Mouse (Mus musculus): Measurements from ENCODE around the gene Them7. TPM values are rescaled to one million over a fixed set of nuclear protein-coding genes. Genes with fewer than 3 reads are reported as not detected.
A peak's percentile ranks its signal among the peaks of the same experiment; 100 is the strongest.

The Them7 gene
- 1.4 and 1.8 TPM in 2 replicates for polyA plus RNA-seq (2015; fragmentation: Nextera tagmentation; extraction: Ambion mirVana)

GRCm38 (mm10) chr2:105224134-105224986, at the start of gene Them7:
Gene Them7, plus strand, starts transcription at chr2:105224320.
- WGBS = 5% methylated on average over 38 of the region's 38 CpGs
- ATAC-seq = peak; percentile 93
- H3K27me3 ChIP-seq (replicated peaks; ENCODE audit: control insufficient read depth, insufficient read depth, low read length) = 0 out of 2 replicates have a peak, but pooled peaks cover 3% of the 10 kb centered on the region
- no peak within 1 kb of the TSS for H3K27ac ChIP-seq (ENCODE audit: low read length)
- peak within 1 kb of the TSS; percentile 46 for H3K4me3 ChIP-seq (ENCODE audit: low read length)
- peak within 1 kb of the TSS; percentile 63 for H3K9ac ChIP-seq (ENCODE audit: low read depth, low read length)
- H3K36me3 ChIP-seq (ENCODE audit: control insufficient read depth, insufficient read depth, low read length) = no peaks in the 10 kb centered on the region
- H3K9me3 ChIP-seq (ENCODE audit: control insufficient read depth, low read length) = no peaks in the 10 kb centered on the region
- peaks cover 7% of the 10 kb centered on the region; the same call in 1 of the 2 replicates for H3K4me1 ChIP-seq (ENCODE audit: control insufficient read depth, insufficient read depth, low read length)
- H3K4me2 ChIP-seq (ENCODE audit: low read depth, low read length) = peak within 1 kb of the TSS; percentile 72

- no peak overlapping the region for H3K4me2 ChIP-seq (ENCODE audit: low read depth, low read length)
- no peak for ATAC-seq
- no peak overlapping the region for H3K27ac ChIP-seq (ENCODE audit: low read length)
- H3K9ac ChIP-seq (ENCODE audit: low read depth, low read length) = no peak overlapping the region
- H3K4me3 ChIP-seq (ENCODE audit: low read length) = no peak overlapping the region
- no peaks in the 10 kb centered on the region for H3K36me3 ChIP-seq (ENCODE audit: control insufficient read depth, insufficient read depth, low read length)
- no peaks in the 10 kb centered on the region for H3K4me1 ChIP-seq (ENCODE audit: control insufficient read depth, insufficient read depth, low read length)
- H3K9me3 ChIP-seq (ENCODE audit: control insufficient read depth, low read length) = no peaks in the 10 kb centered on the region
- H3K27me3 ChIP-seq (replicated peaks; ENCODE audit: control insufficient read depth, insufficient read depth, low read length) = no peaks in the 10 kb centered on the region
- WGBS = 88% methylated on average over 12 of the region's 12 CpGs
Measured at GRCm38 (mm10) chr2:105178871-105179270, 45.2 kb upstream of the Them7 start.

GRCm38 (mm10) chr2:105182501-105182900, 41.6 kb upstream of the Them7 start:
- no peak for ATAC-seq
- Histone ChIP-seq H3K27me3 (replicated peaks; ENCODE audit: control insufficient read depth, insufficient read depth, low read length) (no peaks in the 10 kb centered on the region), H3K9ac (ENCODE audit: low read depth, low read length) (no peak overlapping the region), H3K36me3 (ENCODE audit: control insufficient read depth, insufficient read depth, low read length) (no peaks in the 10 kb centered on the region), H3K4me2 (ENCODE audit: low read depth, low read length) (no peak overlapping the region), H3K9me3 (ENCODE audit: control insufficient read depth, low read length) (no peaks in the 10 kb centered on the region), H3K4me3 (ENCODE audit: low read length) (no peak overlapping the region), H3K27ac (ENCODE audit: low read length) (no peak overlapping the region), H3K4me1 (ENCODE audit: control insufficient read depth, insufficient read depth, low read length) (no peaks in the 10 kb centered on the region)
- WGBS = 34% methylated on average over 6 of the region's 6 CpGs

DNA sequence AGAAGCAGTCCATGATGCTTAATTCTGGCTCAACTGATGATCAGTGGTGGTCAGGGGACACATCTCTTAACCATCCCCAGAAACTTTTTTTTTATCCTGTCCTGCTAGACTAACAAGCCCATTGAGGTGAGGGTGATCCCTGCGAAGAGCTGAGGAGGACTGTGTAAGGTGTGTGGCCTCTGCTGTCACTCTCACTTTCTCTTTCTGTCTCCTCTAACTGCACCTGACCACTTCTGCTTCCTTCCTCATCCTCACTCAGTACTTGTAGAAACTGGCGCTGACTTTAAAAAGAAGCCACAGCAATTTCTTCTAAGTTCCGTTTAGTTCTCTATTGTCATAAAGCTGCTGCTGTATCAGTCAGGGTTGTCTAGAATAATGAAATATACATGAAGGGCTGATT, 39.0 kb upstream of the Them7 start:
- Histone ChIP-seq H3K4me1 (ENCODE audit: control insufficient read depth, insufficient read depth, low read length) (no peaks in the 10 kb centered on the region), H3K4me2 (ENCODE audit: low read depth, low read length) (no peak overlapping the region), H3K27ac (ENCODE audit: low read length) (no peak overlapping the region), H3K27me3 (replicated peaks; ENCODE audit: control insufficient read depth, insufficient read depth, low read length) (no peaks in the 10 kb centered on the region), H3K9ac (ENCODE audit: low read depth, low read length) (no peak overlapping the region), H3K4me3 (ENCODE audit: low read length) (no peak overlapping the region), H3K9me3 (ENCODE audit: control insufficient read depth, low read length) (no peaks in the 10 kb centered on the region), H3K36me3 (ENCODE audit: control insufficient read depth, insufficient read depth, low read length) (no peaks in the 10 kb centered on the region)
- WGBS = 83% methylated on average over 3 of the region's 3 CpGs
- ATAC-seq = no peak

DNA sequence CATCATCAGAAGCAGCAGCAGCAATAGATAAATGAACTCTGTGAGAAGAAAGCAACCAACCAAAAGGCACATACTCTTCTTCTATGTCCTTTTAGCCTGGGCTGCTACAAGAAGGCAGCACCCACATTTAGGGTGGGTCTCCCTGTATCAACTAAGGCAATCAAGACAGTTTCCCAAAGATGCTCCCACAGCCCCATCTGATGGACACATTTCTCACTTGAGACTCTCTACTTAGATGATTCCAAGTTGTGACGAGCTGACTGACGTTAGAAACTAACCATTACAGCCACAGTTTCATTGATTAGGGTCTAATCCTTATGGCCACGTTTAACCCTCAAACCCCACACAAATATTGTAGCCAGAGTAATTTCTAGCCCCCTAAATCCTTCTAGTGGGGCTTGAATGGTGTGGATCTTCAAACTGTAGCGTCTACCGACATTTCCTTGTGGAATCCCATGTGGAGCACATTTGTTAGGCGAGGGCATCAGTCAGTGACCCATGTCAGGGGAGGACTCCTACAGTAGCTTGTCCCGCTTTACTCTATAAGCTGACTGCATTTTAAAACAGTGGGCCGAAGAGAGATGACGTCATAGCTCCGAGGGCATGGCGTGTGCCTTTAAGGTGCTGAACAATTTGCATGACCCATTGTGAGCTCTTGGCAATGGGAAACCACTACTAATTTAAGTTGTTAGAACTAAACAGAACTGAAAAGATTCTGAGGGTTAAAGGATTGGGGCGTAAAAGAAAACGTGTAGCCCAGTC, 38.2 kb upstream of the Them7 start:
- H3K4me2 ChIP-seq (ENCODE audit: low read depth, low read length) = no peak overlapping the region
- H3K9me3 ChIP-seq (ENCODE audit: control insufficient read depth, low read length) = no peaks in the 10 kb centered on the region
- no peaks in the 10 kb centered on the region for H3K4me1 ChIP-seq (ENCODE audit: control insufficient read depth, insufficient read depth, low read length)
- ATAC-seq = no peak
- no peak overlapping the region for H3K27ac ChIP-seq (ENCODE audit: low read length)
- no peak overlapping the region for H3K4me3 ChIP-seq (ENCODE audit: low read length)
- H3K9ac ChIP-seq (ENCODE audit: low read depth, low read length) = no peak overlapping the region
- no peaks in the 10 kb centered on the region for H3K36me3 ChIP-seq (ENCODE audit: control insufficient read depth, insufficient read depth, low read length)
- no peaks in the 10 kb centered on the region for H3K27me3 ChIP-seq (replicated peaks; ENCODE audit: control insufficient read depth, insufficient read depth, low read length)
- 84% methylated on average over 13 of the region's 13 CpGs for WGBS

GRCm38 (mm10) chr2:105186591-105186990, 37.5 kb upstream of the Them7 start:
- Histone ChIP-seq H3K27me3 (replicated peaks; ENCODE audit: control insufficient read depth, insufficient read depth, low read length) (no peaks in the 10 kb centered on the region), H3K4me2 (ENCODE audit: low read depth, low read length) (no peak overlapping the region), H3K9ac (ENCODE audit: low read depth, low read length) (no peak overlapping the region), H3K4me3 (ENCODE audit: low read length) (no peak overlapping the region), H3K27ac (ENCODE audit: low read length) (no peak overlapping the region), H3K36me3 (ENCODE audit: control insufficient read depth, insufficient read depth, low read length) (no peaks in the 10 kb centered on the region), H3K9me3 (ENCODE audit: control insufficient read depth, low read length) (no peaks in the 10 kb centered on the region), H3K4me1 (ENCODE audit: control insufficient read depth, insufficient read depth, low read length) (no peaks in the 10 kb centered on the region)
- 65% methylated on average over 5 of the region's 5 CpGs for WGBS
- ATAC-seq = no peak

DNA sequence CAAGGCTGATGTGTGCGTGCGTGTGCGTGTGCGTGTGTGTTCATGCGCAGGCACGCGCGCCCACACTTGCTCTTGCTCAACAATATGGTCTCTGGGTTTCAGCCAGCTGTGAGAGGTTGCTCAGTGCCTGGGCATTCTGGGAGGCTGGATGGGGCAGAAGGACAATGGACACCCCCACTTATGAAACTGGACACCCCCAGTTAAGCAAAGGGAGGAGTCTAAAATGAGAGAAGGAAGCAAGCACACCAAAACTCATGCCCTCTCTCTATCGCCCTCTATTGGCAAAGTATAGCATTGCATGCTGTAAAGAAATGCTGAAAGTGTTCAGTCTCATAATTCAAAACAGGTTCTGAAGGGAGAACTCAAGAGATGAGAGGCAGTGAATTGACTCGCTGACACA, 35.9 kb upstream of the Them7 start:
- H3K4me1 ChIP-seq (ENCODE audit: control insufficient read depth, insufficient read depth, low read length) = no peaks in the 10 kb centered on the region
- H3K27ac ChIP-seq (ENCODE audit: low read length) = no peak overlapping the region
- 81% methylated on average over 10 of the region's 10 CpGs for WGBS
- H3K9ac ChIP-seq (ENCODE audit: low read depth, low read length) = no peak overlapping the region
- H3K4me2 ChIP-seq (ENCODE audit: low read depth, low read length) = no peak overlapping the region
- no peak for ATAC-seq
- no peaks in the 10 kb centered on the region for H3K9me3 ChIP-seq (ENCODE audit: control insufficient read depth, low read length)
- no peaks in the 10 kb centered on the region for H3K36me3 ChIP-seq (ENCODE audit: control insufficient read depth, insufficient read depth, low read length)
- no peaks in the 10 kb centered on the region for H3K27me3 ChIP-seq (replicated peaks; ENCODE audit: control insufficient read depth, insufficient read depth, low read length)
- H3K4me3 ChIP-seq (ENCODE audit: low read length) = no peak overlapping the region

DNA sequence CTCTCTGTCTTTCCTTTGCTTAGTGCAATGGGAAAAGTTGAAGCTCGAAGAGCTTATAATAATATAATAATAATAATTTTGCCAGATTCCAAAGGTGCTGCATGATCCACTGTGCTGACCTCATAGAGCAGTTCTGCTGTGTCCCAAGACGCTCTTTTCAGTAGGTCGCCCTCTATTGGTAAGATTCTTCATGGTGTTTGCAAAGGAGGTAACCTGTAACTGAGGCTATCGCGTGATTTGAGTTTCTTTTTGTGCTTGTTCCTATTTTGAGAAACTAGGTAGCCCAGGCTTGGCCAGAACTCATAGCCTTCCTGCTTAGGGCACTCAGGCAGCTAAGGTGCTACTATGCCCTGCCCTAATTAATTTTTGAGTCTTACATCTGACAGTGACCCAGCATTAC, 34.8 kb upstream of the Them7 start:
- H3K36me3 ChIP-seq (ENCODE audit: control insufficient read depth, insufficient read depth, low read length) = no peaks in the 10 kb centered on the region
- ATAC-seq = no peak
- 40% methylated on average over 5 of the region's 5 CpGs for WGBS

GRCm38 (mm10) chr2:105200152-105200551, 24.0 kb upstream of the Them7 start:
- Histone ChIP-seq H3K9ac (ENCODE audit: low read depth, low read length) (no peak overlapping the region), H3K27me3 (replicated peaks; ENCODE audit: control insufficient read depth, insufficient read depth, low read length) (no peaks in the 10 kb centered on the region), H3K4me3 (ENCODE audit: low read length) (no peak overlapping the region), H3K4me2 (ENCODE audit: low read depth, low read length) (no peak overlapping the region), H3K4me1 (ENCODE audit: control insufficient read depth, insufficient read depth, low read length) (0 out of 2 replicates have a peak, but pooled peaks cover 3% of the 10 kb centered on the region), H3K36me3 (ENCODE audit: control insufficient read depth, insufficient read depth, low read length) (no peaks in the 10 kb centered on the region), H3K27ac (ENCODE audit: low read length) (no peak overlapping the region), H3K9me3 (ENCODE audit: control insufficient read depth, low read length) (no peaks in the 10 kb centered on the region)
- WGBS = 14% methylated on average over 8 of the region's 8 CpGs
- no peak for ATAC-seq

More for the DNA sequence above, 34.8 kb upstream of the Them7 start:
- no peak overlapping the region for H3K9ac ChIP-seq (ENCODE audit: low read depth, low read length)
- H3K9me3 ChIP-seq (ENCODE audit: control insufficient read depth, low read length) = no peaks in the 10 kb centered on the region
- H3K4me3 ChIP-seq (ENCODE audit: low read length) = no peak overlapping the region
- H3K4me1 ChIP-seq (ENCODE audit: control insufficient read depth, insufficient read depth, low read length) = no peaks in the 10 kb centered on the region
- H3K27me3 ChIP-seq (replicated peaks; ENCODE audit: control insufficient read depth, insufficient read depth, low read length) = no peaks in the 10 kb centered on the region
- H3K27ac ChIP-seq (ENCODE audit: low read length) = no peak overlapping the region
- no peak overlapping the region for H3K4me2 ChIP-seq (ENCODE audit: low read depth, low read length)
